Mouse (Mus musculus) forelimb bud, embryonic 11.5 days (tissue): ENCODE results near the gene Fance.
A peak's percentile ranks its signal among the peaks of the same experiment; 100 is the strongest.
"Not testable (repeated sequence)": the region's sequence is repeated elsewhere in the genome, so short reads cannot be mapped to it uniquely, and the experiment has no call there.

Experiments used
- DNase-seq: peaks from one replicate; pipeline ENCODE4 v3.0.0-alpha.2; 2012; ENCODE audit warnings: low read depth, low spot score

The Fance gene

DNA sequence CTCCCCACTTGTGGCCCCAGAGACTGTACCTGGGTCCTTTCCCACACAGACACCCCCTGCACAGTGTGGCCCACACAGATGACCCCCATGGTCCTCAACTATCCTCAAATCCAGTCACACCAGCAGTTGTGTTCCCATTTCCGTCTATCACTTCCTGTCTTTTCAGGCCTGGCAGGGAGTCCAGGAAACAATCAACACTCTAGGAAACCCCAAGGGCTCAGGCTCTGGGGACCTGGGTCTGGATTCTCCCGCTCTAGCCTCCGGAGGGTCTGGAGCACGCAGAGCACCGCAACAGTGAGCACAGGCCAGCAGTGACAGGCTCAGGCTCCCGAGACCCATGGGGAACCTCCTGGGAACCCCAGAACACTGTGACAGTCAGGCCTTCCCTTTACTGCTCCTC lies 34.9 kb downstream of the Fance start:
- DNase-seq = no peak

DNA sequence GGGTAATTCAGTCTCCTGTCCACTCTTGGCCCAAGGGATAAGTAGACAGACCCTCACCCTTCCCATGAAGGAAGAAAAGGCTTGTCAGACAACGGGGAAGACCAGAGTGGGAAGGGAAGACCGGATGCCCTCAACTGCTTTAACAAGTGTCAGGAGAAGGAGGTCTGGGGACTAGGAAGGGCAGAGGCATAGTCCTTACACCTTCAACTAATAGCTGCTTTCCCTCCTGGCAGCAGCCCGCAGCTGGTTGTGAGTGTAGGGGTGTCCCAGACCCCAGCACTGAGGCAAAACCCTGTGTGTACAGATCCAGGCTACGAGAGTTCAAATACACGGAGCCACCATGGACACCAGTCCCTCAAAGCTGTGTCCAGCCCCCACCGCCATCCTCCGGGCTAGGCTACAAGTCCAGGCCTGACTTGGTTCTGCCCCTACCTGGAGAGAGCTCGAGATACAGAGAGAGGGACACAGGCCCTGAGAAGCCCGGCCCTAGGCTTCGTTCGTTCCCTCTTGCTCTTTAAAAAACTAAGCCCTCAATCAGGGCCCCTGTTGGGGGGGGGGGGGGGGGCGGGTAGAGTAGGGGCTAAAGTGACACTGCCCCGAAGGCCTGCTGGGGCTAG lies 36.1 kb downstream of the Fance start:
- no peak for DNase-seq

DNA sequence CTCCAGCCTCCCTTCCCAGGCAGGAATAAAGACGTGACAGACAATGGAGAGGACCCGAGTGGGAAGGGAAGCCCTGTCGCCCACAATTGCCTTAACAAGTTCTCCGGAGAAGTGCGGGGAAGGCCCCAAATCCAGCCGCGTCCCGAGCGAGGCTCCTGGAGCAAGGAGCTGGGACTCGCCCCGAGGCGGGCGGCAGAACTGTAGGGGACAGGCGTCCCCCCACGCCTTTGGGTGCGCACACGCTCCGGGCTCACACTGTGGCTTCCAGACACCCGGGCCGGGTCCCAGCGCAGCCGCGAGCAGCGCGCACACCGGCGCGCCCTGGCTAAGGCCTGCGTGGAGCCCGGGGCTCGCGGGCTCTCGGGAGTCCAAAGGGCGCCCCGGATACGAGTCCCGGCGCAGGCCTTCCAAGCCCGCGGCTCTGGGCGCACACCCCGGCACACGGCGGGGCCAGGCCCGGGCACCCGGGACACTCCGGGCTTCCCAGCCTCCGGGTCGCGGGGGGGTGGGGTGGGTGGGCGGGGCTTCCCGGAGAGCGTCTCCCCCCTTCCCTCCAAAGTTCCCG lies 36.7 kb downstream of the Fance start:
- DNase-seq = no peak

DNA sequence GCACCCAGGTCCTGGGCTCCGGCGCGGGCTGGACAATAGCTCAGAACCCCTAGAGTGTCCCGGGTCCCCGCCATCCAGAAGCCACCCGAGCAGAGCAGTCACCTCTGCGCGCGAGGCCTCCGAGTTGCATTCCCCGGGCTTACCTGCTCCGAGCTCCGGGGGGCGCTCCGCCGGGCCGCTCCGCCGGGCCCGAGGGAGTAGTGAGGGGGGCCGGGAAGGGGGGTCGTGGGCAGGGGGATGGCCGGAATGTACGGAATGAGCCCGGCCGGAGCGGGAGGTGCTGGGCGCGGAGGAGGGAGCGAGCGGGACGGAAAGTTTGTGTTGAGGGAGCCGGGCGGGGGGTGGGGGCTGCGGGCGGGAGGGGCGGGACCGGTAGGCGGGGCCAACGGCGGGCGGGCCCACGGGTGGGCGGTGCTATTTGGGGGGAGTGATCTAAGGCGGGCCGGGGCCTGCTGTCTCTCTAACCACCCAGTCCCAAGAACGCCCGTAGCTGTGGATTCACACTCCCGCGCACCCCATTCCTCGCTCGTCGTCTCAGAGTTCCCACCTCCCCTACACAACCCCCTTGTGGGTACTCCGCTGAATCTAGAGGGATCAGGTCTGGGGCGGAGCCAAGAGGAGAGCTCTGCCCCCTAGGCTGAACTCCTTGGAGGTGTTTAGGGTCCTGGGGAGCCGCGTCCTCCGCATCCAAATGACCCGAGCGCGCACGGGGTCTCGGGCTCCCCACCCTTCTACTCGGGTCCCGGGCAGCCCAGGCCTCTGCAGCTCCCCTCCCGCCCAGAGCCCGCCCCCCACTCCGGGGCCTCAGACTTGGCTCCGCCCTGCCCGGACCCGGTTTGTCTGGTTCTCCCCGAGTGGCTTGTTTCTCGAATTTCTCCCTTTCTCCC lies 37.4 kb downstream of the Fance start, which contains the start of gene Tead3:
Gene Tead3, minus strand, starts transcription at position 352 of the 887 bp plus-strand sequence.
- DNase-seq = peak; percentile 76

DNA sequence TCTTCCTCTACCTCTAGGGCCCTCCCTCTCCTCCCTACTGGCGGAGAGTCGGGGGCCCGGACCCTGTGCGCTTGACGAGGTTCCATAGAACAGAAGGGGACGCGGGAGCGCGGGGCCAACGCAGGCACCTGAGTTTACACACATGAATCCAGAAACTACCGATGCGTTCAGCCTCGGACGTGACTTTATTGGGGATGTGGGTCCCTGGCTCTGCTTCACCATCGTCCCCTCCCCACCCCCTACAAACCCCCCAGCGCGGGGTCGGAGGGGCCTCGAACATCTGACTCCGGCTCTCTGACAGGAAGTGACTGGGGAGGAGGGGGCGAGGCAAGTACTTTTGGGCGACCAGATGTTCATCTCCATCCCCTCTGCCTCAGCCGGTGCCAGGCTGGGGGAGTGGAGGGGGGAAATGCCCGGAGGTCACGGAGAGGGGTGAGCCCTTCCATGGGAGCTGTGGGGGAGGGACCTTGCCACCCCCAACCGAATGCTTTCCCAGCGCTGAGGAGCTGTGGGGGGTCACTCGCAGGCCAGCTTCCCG lies 38.1 kb downstream of the Fance start:
- DNase-seq = peak; percentile 40

DNA sequence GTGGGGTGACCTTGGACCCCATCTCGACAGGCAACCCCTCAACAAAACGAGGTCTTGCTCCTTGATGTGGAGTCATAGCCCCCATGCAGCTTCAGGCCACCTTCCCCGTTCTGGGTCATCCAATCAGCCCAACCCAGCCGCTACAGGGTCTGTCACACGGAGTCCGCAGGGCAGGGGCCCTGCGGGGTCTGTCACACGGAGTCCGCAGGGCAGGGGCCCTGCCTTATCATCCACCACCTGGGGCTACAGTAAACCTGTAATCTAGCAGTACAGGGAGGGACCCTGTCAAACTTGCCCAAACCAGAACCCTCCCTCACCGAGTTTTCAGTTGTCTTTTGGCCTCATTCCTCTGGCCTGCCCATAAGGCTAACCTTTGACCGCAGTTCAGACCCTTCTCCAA lies 38.7 kb downstream of the Fance start:
- no peak for DNase-seq

DNA sequence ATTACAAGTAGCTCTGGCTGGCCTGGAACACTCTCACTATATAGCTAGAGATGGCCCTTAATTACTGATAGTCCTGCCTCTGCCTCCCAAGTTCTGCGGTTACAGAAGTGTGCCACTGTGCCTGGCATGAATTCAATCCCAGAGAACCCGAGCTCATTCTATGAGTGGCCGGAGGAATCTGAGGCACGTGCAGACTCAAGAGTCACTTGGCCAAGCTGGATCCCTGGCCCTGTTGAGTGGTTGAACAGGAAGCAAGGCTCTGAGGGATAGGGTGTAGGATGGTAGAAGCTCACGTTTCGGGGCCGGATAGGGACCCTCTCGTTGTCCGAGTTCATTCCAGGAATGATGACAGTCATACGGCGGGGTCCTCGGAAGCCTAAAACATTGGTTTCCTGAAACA lies 42.6 kb downstream of the Fance start:
- DNase-seq = no peak

DNA sequence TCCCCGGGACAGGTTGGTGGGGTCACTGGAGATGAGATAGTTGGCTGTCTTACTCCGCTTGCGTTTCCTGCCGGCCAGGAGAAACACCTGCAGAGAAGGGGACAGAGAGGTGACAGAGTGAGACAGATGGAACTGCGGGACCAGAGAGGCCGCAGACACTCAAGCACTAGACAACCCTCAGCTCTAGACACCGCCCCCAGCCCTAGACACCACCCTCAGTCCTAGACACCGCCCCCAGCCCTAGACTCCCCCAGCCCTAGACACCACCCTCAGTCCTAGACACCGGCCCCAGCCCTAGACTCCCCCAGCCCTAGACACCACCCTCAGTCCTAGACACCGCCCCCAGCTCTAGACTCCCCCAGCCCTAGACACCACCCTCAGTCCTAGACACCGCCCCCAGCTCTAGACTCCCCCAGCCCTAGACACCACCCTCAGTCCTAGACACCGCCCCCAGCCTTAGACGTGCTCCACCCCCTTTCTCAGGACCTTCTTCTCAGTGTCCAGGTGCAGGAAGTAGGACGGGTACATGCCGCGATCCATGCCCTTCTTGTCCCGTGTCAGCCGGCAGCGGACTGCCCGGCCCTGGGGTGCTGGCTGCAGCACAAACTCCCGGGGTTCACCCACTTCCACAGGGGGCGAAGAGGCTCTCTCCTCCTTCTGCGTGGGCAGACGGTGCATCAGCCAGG lies 45.4 kb downstream of the Fance start:
- not testable (repeated sequence) for DNase-seq

DNA sequence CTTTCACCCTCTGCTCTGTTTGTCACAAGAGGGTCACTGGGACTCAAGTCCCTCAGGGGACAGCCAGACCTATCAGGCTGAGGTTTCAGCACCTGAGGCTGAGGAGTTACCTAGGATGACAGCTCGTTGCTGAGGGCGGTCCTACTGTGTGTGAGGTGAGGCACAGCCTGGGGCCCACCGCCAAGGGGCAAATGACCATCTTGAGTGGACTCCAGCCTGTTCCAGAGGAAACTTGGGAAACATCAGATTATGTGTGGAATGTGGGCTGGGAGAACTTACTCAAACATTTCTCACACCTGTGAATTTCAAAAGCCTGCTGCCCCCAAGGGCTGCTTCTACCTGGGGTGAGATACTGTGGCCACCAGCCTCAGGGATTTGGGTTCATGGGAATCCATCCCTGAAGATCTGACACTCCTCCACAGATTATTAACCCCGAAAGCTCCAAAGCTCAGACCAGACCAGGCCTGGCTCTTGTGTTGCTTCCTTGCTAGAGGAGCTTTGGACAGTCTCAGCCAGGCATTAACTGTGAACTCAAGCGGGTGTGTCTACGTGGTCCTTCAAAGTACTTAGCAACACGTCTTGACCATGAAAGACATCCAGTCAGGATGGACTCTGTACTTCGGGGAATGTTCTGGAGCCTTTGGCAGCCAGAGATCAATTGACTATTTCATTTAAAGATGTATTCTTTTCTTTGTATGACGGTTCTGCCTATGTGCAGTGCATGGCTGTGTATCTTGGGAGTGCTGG lies 47.4 kb downstream of the Fance start:
- no peak for DNase-seq

DNA sequence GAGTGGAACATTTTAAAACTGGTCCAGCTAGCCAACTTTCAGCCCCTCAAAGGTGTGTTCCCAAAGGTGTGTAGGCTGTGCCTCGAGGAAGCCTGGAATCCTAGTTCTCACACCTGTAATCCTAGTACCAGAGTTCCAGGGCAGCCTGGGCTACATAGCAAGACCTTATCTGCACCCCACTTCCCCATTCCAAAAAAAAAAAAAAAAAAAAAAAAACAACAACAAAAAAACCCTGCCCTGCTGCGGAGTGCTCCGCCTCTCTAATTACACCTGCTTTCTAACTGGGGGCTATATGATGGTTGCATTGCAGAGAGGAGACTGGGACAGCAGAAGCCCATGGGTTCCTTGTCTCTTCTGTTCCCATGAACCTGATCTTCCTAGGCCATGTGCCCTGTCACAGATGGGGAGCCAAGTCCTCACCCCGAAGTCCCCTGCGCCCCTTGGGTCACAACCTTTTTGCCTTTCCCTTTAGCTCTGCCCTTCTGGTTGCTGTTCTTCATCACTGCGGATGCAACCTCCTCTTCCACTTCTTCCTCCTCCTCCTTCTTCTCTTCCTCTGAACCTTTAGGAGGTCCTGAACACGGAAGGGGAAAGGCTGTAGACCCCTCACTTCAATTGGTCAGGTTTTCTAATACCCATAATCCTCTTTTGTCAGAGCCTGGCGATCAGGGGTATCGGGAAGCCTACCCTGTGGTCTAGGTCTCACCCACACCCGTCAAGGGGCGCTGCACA lies 48.8 kb downstream of the Fance start:
- DNase-seq = no peak

DNA sequence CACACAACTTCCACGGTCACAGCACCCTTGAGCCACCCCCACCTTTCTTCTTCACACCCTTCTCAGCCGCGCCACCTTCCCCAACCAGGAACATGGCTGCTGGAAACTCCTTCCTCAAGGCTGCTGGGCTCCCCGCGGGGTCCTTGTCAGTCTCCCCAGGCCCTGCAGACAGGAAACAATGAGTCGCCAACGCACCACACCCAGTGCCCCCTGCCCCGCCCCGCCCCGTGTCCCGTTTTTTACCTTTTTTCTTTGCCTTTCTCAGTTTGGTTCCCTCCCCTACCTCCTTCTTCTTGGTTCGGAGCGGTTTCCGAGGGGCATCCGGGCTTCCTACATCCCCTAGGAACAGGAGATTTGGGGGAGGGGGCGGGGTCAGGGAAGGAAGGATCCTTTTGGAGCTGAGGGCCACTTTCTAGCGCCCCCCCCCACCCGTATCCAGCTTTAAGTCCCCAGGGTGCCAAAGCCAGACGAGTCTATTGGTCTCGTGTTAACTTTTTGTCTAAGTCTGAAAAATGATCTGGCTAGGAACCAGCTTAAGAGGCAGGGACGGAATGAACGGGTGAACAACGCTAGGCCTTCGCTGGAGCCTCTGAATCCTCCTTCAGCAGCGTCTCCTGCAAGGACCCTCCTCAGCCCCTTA lies 49.5 kb downstream of the Fance start:
- no peak for DNase-seq

DNA sequence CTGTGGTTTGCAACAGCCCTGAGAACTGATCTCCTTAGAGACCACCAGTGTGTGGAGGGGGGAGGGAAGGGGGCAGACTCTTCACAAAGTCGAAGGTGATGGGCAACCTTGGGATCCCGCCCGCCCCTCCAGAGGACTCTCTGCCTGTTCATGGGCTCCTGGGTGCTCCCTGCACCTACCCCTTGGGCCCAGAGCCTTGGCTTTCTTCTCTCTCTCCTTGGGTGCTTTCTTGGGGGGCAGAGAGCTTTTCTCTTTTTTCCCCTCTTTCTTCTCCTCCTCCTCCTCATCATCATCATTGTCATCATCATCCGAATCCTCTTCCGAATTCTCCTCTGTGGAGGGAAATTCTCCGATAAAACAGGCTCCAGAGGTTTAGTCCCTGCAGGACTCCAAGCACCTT lies 50.2 kb downstream of the Fance start:
- DNase-seq = no peak

DNA sequence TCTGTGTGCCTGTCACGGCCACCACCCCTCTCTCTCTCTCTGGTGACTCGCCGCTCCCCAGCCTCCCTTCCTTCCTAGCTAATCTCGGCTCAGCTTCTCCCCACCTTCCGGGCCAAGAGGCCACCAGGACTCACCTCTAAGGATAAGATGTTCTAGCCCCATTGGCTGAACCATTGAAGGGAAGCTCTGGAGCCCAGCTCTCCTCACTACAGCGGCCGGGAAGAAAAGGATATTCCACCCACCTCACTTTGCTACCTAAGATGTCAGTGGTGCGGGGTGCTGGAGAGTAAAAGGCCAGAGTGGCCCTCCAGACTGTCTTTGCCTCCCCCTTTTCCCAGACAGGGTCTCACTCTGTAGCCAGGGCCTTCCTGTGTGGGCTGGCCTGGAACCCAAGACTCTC lies 51.8 kb downstream of the Fance start, which contains the start of gene Tulp1:
Gene Tulp1, minus strand, starts transcription at position 101 of the 400 bp plus-strand sequence.
- no peak for DNase-seq

DNA sequence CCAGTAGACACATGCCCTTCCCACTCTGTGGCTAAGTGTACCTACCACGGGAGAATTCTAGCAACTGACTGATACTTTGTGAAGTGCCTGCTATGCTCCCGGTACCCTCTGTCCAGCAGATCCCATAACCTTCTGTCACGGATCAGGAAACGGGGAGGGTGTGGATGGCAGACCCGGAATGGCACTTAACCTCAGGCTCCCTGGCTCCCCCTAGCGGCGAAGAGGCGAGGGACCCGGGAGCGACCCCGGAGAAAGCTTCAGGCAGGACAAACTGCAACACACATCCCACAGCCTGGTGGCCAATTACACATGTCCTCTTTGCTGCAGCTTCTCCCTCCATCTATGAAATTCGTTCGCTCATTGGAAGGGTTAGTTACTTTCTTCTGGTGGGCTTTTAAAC lies 55.1 kb downstream of the Fance start:
- peak; percentile 75 for DNase-seq

DNA sequence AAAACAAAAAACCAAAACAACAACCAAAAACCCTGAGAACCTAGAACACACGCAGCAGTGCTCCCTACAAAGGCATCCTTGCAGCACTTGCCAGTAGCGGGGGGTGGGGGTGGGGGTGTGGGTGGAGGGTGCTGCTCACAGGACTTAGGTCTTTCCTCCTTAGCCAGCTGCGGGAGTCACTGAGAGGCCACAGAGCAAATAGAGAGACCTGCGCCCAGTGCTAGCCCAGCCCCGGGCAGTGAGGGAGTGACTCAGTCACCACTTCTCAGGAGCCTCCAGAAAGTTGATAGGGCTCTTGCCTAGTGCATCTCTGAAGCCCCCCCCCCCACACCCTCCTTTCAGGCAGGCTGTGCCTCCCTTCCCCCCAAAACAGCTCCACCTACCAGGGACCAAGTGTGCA lies 55.7 kb downstream of the Fance start:
- DNase-seq = no peak

DNA sequence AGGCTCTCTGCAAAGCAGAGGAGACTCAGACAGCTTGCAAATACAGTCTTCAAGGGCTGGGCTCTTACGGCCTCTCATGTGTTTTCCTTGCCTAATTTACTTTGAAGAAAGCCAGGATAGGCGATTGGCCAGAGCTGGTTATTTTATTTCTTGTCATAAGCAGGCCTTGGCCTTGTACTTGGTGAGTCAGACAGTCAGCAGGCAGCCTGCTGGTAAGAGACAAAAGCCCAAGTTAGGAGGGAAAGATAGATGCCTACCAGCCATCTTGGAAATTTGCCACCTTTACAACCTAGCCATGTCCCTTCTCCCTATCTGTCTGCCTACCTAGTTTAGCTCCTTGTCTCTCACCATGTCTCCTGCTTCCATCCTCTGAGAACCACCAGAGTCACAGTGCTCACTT lies 58.0 kb downstream of the Fance start:
- DNase-seq = no peak

DNA sequence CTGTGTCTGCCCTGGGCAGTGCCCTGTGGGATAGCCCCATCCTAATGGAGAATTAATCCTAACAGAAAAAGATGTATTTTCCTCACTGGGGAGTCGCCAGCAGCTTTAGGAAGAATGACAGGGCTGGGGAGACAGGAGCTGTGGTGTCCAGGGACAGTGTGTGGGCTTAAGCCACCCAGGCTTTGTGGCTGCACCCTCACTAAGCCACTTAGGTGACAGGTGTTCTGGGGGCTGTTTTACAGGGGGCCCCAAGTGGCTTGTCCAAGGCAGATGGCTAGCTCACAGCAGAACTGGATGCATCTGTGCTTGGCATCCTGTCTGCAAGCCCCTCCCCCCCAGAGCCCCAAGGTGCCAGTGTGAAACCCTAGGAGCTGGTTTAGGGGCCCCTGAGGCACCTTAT lies 58.6 kb downstream of the Fance start:
- no peak for DNase-seq

DNA sequence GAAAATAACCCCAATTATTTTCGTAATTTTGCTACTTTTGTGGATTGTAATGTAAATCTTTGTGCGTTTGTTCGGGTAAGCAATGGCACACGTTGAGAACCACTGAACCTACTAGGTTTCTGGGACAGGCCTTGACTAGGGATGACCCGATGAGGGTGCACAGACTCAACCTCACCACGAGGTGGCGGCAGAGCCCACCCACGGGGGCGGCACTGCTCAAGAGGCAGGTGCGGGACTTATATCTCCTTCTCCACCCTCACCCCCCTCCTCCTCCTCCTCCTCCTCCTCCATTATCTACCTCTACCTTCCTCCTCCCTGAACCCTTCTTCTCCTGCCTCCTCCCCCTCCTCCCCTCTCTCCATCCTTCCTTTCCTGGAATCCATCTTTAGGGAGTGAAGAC lies 60.5 kb downstream of the Fance start:
- no peak for DNase-seq

DNA sequence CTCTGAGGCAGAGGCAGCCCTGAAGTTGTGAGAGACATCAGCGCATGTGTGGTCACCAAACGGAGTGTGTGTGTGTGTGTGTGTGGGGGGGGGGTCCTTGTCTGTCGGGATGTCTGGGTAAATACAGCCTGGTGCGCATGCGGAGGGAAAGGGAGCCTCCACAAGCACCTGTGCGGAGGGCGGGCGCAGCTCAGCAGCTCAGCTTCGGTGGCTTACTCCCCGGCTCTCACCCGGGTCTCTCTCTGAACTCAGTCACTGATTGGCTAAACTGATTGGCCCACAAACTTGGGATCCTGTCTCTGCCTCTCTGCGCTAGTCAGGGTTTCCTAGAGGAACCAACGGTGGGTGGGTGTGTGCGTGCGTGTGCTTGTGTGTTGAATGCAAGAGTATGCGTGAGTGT lies 61.2 kb downstream of the Fance start:
- no peak for DNase-seq

DNA sequence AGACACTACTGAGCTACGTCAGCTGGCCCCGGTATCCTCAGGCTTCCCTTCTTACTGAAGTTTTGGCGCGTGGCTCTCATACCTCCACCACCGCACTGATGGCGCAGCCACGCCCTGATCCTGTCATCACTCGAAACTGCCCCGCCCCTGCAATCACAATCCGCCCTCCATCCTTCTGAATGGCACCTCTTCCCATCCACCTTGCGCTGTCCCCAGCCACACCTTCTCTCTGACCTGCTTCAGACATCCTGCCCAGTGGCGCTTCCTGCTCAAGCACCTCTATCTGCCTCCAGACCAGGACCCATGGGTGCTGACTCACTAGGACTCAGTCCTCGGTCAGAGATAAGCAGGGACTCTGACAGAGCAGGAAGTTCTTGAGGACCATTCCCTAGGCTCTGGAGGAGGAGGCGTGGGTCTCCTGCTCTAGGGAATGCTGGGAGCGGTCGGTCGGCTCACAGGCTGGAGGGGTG lies 62.3 kb downstream of the Fance start:
- no peak for DNase-seq
